Mouse (Mus musculus): ENCODE results near the gene Map4k1. TPM values are rescaled to one million over a fixed set of nuclear protein-coding genes. Genes with fewer than 3 reads are reported as not detected.

Gene Map4k1
- polyA plus RNA-seq, 1 experiment from 2014 or later, result 6.2 TPM

DNA sequence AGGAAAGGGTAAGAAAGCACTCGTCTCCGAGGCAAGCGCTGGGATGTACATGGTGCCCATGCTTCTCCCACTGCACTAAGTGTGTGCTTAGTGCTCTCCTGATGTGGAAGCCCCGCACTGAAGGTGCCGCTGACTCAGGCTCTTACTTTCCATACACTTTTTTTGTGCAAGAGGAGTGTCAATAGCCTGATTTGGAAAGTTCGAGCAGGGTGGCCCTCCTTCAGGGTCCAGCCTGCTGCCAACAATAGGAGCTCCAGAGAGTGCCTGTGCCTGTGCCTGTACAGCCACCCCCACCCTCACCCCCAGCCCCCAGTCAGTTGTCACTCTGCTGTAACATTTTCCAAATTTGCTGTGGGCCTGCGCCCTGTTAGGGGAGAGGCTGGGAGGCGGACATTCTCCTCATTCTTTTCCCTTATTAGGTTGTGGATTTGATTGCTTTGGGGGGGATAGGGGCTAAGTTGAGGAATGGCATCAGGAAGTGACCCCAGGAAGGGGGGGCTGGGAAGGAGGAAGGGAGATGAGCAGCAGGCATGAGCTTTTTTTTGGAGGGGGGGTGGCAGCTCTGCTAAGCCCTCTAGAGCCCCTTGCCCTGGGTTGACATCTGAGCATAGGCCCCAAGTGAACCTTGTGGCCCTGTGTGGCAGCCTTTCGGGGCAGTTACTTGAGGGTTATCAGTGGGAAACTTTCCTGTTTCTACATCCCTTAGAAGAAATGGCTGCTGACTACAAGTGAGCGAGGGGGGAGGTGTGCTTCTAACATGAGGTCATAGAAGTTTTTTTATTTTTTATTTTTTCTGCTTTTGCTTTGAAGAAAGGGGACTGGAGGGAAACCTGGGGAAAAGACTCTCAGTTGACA, 36.2 kb upstream of the Map4k1 start:
- H3K4me1 ChIP-seq, result peaks cover 35% of the 10 kb centered on the region
- 48% methylated on average over 10 of the region's 10 CpGs for WGBS
- 0 out of 2 replicates have a peak overlapping the region, but pooled peaks have one; percentile 39 for H3K27ac ChIP-seq (replicated peaks)
- H3K4me3 ChIP-seq, result no peak overlapping the region
- H3K9me3 ChIP-seq, result no peaks in the 10 kb centered on the region
- no peak for ATAC-seq (ENCODE audit: low FRiP score, low read depth)
- H3K9ac ChIP-seq (replicated peaks), result no peak overlapping the region
- H3K4me2 ChIP-seq (replicated peaks), result no peak overlapping the region
- H3K36me3 ChIP-seq, result peaks cover 3% of the 10 kb centered on the region; the same call in 1 of the 2 replicates
- no peaks in the 10 kb centered on the region for H3K27me3 ChIP-seq

DNA sequence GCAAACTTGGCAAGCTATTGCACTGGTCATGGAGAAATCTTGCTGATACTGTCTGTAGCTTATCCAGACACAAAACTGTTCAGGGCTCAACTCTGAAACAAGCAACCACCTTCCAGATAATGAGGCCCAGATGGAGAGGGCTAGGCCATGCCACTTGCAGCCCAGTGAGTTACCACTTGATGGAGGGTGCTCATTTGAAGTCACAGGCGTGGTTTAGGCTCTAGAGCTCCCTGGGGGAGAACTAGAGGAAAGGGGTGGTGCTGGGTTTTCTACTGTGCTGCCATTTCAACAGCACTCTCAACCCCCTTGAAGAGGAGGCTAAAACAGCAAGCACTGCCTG, 35.6 kb upstream of the Map4k1 start:
- Histone ChIP-seq H3K27ac (replicated peaks) (0 out of 2 replicates have a peak overlapping the region, but pooled peaks have one; percentile 35), H3K4me3 (no peak overlapping the region), H3K4me1 (peaks cover 35% of the 10 kb centered on the region), H3K36me3 (peaks cover 3% of the 10 kb centered on the region; the same call in 1 of the 2 replicates), H3K27me3 (no peaks in the 10 kb centered on the region), H3K4me2 (replicated peaks) (no peak overlapping the region), H3K9me3 (no peaks in the 10 kb centered on the region), H3K9ac (replicated peaks) (no peak overlapping the region)
- no peak for ATAC-seq (ENCODE audit: low FRiP score, low read depth)
- WGBS, result 64% methylated on average over 1 of the region's 1 CpGs

DNA sequence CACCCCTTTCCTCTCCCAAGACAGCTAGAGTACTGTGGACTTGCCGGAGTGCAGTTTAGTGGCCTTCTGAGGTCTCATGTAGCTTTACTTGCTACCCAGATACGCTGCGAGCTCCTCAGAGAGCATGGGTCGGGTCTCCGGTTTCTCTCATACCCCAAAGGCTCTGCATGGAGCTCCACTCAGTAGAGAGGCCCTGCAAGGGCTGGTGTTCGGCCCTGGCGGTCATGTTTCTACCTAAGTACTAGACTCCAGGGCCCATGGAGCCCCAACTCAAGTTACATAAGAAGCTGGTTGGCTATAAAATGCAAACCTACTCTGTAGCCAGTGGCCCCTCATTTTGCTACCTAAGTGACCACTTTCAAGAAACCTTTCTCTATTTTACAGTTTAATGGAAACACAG, 33.1 kb upstream of the Map4k1 start:
- H3K9me3 ChIP-seq, result no peaks in the 10 kb centered on the region
- ATAC-seq (ENCODE audit: low FRiP score, low read depth), result no peak
- no peaks in the 10 kb centered on the region; the same call in 1 of the 2 replicates for H3K36me3 ChIP-seq
- H3K4me1 ChIP-seq, result peaks cover 50% of the 10 kb centered on the region
- H3K27me3 ChIP-seq, result no peaks in the 10 kb centered on the region
- 90% methylated on average over 7 of the region's 7 CpGs for WGBS
- no peak overlapping the region for H3K9ac ChIP-seq (replicated peaks)
- no peak overlapping the region for H3K4me2 ChIP-seq (replicated peaks)
- H3K4me3 ChIP-seq, result no peak overlapping the region
- no peak overlapping the region for H3K27ac ChIP-seq (replicated peaks)

DNA sequence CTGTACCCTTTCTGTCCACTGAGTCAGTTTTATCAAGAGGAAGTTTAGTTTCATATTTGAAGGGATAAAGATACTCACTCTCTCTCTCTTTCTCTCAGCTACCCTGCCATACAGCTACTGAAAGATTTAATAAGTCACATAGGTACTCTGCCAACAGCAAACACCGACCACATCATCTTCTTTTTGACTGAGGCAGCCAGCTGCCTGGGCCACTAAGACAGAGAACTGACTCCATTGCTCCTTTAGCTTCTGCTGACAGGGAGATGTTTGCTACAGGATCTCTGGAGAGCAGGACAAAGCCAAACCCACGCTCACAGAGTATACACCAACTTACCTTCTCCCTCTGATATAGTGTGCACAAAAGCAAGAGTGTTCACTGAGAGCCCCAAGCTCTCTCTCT, 32.6 kb upstream of the Map4k1 start:
- H3K4me1 ChIP-seq, result peaks cover 54% of the 10 kb centered on the region
- no peak overlapping the region for H3K4me3 ChIP-seq
- no peak for ATAC-seq (ENCODE audit: low FRiP score, low read depth)
- no peaks in the 10 kb centered on the region for H3K9me3 ChIP-seq
- WGBS, result 89% methylated on average over 2 of the region's 2 CpGs
- H3K4me2 ChIP-seq (replicated peaks), result no peak overlapping the region
- H3K36me3 ChIP-seq, result no peaks in the 10 kb centered on the region; the same call in 1 of the 2 replicates
- no peak overlapping the region for H3K9ac ChIP-seq (replicated peaks)
- H3K27me3 ChIP-seq, result no peaks in the 10 kb centered on the region
- no peak overlapping the region for H3K27ac ChIP-seq (replicated peaks)

DNA sequence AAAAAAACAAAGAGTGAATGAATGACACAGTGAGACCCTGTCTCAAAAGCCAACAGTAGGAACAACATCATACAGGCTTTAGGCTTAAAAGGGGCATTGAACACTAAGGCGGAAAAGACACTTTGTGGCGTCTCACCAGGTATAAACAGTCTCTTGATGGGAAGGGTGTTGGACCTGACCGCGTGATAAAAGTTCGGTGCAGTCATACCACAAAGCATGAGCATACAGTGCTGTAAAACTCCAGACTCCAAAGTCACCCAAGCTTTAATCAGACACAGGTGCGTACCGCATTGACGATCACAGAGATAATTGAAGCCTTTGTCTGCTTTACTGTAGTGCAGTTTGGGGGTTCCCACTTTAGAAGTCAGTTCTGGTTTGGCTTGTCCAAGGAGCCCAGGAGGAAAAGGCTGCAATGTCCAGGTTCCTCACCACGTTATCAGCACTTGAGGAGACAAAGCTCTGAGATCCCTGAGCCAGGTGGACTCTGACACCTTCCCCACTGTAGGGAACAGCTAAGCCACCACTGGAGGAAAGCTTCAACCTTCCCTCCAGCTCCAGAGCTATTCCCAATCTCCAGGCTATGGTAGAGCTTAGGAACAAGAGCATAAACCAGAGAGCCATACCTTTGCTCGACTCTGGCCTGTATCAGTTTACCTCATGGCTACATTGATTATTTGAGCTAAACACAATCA, 31.4 kb upstream of the Map4k1 start:
- no peak overlapping the region for H3K27ac ChIP-seq (replicated peaks)
- H3K9me3 ChIP-seq, result no peaks in the 10 kb centered on the region
- H3K36me3 ChIP-seq, result no peaks in the 10 kb centered on the region; the same call in 1 of the 2 replicates
- H3K27me3 ChIP-seq, result no peaks in the 10 kb centered on the region
- H3K4me2 ChIP-seq (replicated peaks), result no peak overlapping the region
- no peak for ATAC-seq (ENCODE audit: low FRiP score, low read depth)
- H3K4me1 ChIP-seq, result peaks cover 54% of the 10 kb centered on the region
- H3K9ac ChIP-seq (replicated peaks), result no peak overlapping the region
- WGBS, result 93% methylated on average over 10 of the region's 10 CpGs
- no peak overlapping the region for H3K4me3 ChIP-seq

DNA sequence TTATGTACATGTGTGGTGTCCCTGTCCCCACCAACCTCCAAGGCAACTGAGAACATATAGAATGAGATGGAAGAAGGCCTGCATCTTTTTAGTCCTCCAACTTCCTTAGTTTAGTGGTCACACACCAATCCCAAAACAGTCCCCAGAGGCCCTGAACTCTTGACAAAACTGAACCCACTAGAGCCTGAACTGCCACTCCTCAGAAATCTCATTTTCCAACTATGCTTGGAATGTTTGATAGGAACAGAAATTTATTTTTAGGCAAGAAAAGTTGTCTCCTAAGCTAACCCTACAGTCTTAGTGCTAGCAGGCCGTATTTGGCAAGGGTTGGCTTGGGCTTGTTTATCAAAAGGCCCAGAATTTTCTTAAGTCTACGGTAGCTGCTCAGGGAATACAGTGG, 30.1 kb upstream of the Map4k1 start:
- Histone ChIP-seq H3K4me3 (no peak overlapping the region), H3K9me3 (no peaks in the 10 kb centered on the region), H3K4me1 (peaks cover 44% of the 10 kb centered on the region), H3K4me2 (replicated peaks) (no peak overlapping the region), H3K36me3 (no peaks in the 10 kb centered on the region; the same call in 1 of the 2 replicates), H3K9ac (replicated peaks) (no peak overlapping the region), H3K27me3 (no peaks in the 10 kb centered on the region), H3K27ac (replicated peaks) (no peak overlapping the region)
- ATAC-seq (ENCODE audit: low FRiP score, low read depth), result no peak
- 90% methylated on average over 2 of the region's 2 CpGs for WGBS

DNA sequence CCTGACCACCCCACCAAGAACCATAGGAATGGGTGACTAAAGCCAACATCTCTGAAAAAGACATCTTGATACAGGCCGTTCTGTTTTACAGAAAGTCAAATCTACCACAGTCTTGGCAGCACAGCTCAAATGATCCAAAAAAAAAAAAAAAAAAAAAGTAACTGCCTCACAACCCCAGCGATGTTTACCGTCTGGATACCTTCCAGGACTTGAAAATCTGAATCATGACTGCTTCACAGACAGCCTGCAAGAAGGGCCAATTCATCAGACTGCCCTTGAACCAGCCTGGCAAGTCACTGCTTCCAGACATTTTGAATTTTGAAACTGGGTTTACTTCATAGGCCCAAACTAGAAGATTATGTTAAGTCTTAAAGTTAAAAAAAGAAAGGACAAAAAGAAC, 29.1 kb upstream of the Map4k1 start:
- no peak for ATAC-seq (ENCODE audit: low FRiP score, low read depth)
- Histone ChIP-seq H3K27ac (replicated peaks) (peak overlapping the region; percentile 73), H3K27me3 (no peaks in the 10 kb centered on the region), H3K9me3 (no peaks in the 10 kb centered on the region), H3K4me3 (no peak overlapping the region), H3K4me2 (replicated peaks) (no peak overlapping the region), H3K9ac (replicated peaks) (no peak overlapping the region), H3K36me3 (no peaks in the 10 kb centered on the region; the same call in 1 of the 2 replicates), H3K4me1 (peaks cover 38% of the 10 kb centered on the region)
- 33% methylated on average over 3 of the region's 3 CpGs for WGBS

DNA sequence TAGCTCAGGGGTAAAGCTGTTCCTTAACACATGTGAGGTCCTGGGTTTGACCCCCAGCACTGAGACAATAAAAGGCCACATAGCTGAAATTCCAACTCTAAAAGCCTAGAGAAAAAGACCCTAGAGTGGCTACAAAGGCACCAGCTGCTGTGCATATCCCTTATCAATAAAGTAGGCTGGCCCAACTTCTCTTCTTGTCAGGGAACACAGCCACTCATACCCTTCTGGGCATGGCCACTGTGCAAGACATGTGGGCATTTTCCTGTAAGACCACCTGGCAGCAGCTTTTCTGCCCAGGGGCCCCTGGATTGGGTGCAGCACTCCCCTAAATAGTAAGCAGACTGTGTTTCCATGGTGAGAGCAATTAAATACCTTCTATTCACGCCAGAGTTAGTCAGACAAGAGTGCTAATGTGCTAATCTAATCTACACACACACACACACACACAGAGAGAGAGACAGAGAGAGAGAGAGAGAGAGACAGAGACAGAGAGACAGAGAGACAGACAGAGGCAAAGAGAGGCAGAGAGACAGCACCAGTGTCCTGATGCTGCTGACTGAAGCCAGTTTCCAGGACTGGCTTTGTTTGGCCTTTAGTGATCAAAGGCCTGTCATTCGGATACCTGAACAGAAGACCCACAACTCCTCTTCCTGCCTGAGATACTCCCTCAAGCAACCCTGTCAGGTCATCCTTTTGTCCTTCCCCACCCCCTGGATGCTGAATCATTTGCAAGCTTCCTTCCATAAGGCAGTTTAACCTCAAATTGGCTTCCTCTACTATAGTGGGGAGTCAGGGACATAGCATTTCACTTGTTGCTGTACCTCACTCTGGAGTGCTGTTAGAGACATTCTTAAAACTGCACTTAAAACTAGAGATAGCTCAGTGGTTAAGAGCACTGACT, 28.1 kb upstream of the Map4k1 start:
- Histone ChIP-seq H3K4me3 (no peak overlapping the region), H3K4me1 (peaks cover 41% of the 10 kb centered on the region), H3K9me3 (no peaks in the 10 kb centered on the region), H3K9ac (replicated peaks) (0 out of 2 replicates have a peak overlapping the region, but pooled peaks have one; percentile 15), H3K27me3 (no peaks in the 10 kb centered on the region), H3K27ac (replicated peaks) (peak overlapping the region; percentile 73), H3K4me2 (replicated peaks) (peak overlapping the region; percentile 21), H3K36me3 (no peaks in the 10 kb centered on the region; the same call in 1 of the 2 replicates)
- 4% methylated on average over 2 of the region's 2 CpGs for WGBS
- peak; percentile 74; the same call in 1 of the 2 replicates for ATAC-seq (ENCODE audit: low FRiP score, low read depth)

DNA sequence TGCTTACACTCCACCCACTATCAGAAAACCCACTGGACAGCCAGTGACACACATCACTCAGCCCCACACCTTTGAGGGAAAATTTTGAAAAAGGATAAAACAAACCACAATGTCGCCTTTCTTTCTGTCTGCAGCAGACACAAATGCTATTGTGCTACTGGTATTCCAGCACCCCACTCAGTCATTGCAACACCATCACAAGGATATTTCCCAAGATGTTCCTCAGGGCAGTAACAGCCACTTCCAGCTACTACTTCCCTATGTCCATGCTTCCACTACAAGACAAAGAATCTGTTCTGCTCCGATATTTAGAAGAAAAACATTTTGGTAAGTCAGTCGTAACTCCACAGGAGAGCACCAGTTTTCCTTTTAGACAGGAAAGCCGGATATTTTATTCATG, 27.1 kb upstream of the Map4k1 start:
- Histone ChIP-seq H3K9ac (replicated peaks) (no peak overlapping the region), H3K4me1 (peaks cover 47% of the 10 kb centered on the region), H3K36me3 (no peaks in the 10 kb centered on the region), H3K27ac (replicated peaks) (no peak overlapping the region), H3K4me2 (replicated peaks) (no peak overlapping the region), H3K27me3 (no peaks in the 10 kb centered on the region), H3K4me3 (no peak overlapping the region), H3K9me3 (no peaks in the 10 kb centered on the region)
- WGBS, result 78% methylated on average over 4 of the region's 4 CpGs
- no peak for ATAC-seq (ENCODE audit: low FRiP score, low read depth)

DNA sequence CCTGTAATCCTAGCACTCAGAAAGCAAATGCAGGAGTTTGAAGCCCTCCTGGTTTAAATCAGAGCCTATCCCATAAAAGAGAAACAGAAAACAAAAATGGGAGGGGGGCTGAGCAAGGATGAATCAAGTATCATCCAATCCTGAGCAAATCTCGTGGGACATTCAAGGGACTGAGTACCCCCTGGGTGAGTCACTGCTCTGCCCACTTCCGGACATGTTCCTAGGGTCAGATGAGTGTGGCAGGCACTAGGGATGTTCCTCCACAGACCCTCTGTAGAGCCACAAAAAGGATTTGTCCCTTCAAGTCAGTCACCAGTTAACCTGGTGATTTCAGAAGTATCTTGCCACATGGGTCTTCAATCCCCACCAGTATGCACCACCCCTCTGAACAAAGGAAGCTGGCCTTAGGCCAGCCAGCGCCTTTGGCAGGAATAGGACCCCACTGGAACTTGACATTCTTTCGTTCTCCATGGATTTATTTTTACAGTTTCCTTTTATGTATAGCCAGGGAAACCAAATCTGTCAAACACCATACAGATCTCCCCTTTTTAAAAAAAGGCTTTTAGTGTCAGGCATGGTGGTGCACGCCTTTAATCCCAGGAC, 26.5 kb upstream of the Map4k1 start:
- H3K27ac ChIP-seq (replicated peaks), result no peak overlapping the region; the same call in 1 of the 2 replicates
- no peak for ATAC-seq (ENCODE audit: low FRiP score, low read depth)
- no peak overlapping the region for H3K4me2 ChIP-seq (replicated peaks)
- no peaks in the 10 kb centered on the region for H3K36me3 ChIP-seq
- peaks cover 53% of the 10 kb centered on the region for H3K4me1 ChIP-seq
- WGBS, result 73% methylated on average over 5 of the region's 5 CpGs
- no peak overlapping the region for H3K4me3 ChIP-seq
- H3K9ac ChIP-seq (replicated peaks), result no peak overlapping the region
- H3K27me3 ChIP-seq, result no peaks in the 10 kb centered on the region
- H3K9me3 ChIP-seq, result no peaks in the 10 kb centered on the region

DNA sequence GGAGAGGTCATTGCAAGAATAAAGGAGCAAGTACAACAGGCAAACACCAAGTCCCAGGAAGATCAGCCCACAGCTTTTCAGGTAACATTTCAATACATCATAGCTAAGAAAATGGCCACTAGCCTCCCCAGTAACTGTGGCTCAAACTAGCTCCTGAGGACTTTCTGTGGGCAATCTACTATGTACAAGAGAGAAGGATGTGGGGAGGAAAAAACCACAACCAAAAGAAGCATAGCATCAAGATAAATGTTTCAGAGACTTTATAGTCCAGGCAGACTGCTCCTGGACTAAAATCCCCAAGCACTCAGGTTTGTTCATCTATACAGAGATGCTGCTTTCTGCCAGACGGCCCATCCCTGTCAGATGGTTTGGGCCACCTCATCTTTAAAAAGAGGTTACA, 25.6 kb upstream of the Map4k1 start:
- H3K4me1 ChIP-seq, result peaks cover 62% of the 10 kb centered on the region
- WGBS, result 98% methylated on average over 1 of the region's 1 CpGs
- no peak overlapping the region for H3K9ac ChIP-seq (replicated peaks)
- H3K9me3 ChIP-seq, result no peaks in the 10 kb centered on the region
- H3K27ac ChIP-seq (replicated peaks), result no peak overlapping the region
- H3K4me2 ChIP-seq (replicated peaks), result no peak overlapping the region
- H3K4me3 ChIP-seq, result no peak overlapping the region
- no peaks in the 10 kb centered on the region for H3K27me3 ChIP-seq
- no peaks in the 10 kb centered on the region for H3K36me3 ChIP-seq
- ATAC-seq (ENCODE audit: low FRiP score, low read depth), result no peak

All from midbrain, embryonic 12.5 days (tissue).